Mouse (Mus musculus): ENCODE data around the gene Nostrin.

DNA sequence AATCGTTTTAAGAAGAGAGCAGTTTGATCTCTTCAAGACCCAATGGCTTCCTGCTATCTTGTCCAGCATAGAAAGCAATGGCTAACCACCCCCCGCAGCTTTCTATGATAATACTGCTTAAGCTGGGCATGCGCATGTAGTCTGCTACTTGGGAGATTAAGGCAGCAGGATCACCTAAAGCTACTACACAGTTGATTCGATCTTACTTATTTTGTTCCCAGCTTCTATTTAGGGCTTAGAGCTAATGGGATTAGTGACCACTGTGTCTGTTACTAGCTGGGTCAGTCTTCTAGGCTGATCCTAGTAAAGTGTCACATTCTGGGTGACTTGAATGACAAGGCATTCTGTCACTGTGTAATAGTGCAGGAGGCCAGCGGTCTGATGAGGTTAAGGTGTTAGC, 15.2 kb downstream of the Nostrin start:
- no peak for TF ChIP-seq CTCF (IDR thresholded peaks at IDR 0.05; ENCODE audit: borderline replicate concordance, insufficient read depth, low read length)
- no peak for TF ChIP-seq POLR2A (IDR thresholded peaks at IDR 0.05; ENCODE audit: low read depth, low read length)
